Comparison of ENCODE assay signal across 8 mouse cellular contexts in the genomic region with DNA sequence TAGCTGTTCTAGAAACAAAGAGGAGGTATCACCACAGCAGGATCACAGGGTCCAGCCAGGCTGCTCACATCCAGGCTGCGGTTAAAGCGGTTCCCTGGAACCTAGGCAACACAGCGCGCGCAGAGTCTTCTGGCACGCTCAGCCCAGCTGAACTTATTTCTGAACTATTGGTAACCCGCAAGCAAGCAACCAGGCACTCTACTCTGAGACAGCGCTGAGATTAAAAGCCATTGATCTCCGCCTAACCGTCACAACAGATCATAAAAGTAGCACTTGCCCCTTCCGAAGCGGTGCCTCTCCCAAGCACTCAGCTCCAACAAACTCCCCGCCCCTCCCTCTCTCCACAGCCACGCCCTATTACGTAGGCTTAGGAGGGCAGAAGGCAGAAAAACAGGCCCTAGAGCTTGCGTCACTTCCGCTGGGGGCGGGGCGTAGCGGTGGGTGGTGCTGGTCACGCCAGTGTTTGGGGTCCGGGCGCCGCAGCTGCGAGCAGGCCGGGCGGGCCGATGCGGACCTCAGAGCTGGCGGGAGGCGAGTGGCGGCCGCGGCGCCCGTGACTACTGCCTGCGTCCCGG. TPM values are rescaled to one million over a fixed set of nuclear protein-coding genes. Genes with fewer than 3 reads are reported as not detected.
DNase-seq lines count a peak whose midpoint lies in the region; ATAC-seq lines count a peak whose summit lies in the region.

No protein-coding gene starts in this region.

- peak overlapping the region; percentile 96 for H3K9ac ChIP-seq in hindbrain, embryonic 16.5 days (ENCODE audit: low read depth, low read length)

- H3K36me3 ChIP-seq in hindbrain, embryonic 16.5 days (ENCODE audit: control insufficient read depth, insufficient read depth, low read length), result no peaks in the 10 kb centered on the region
- H3K36me3 ChIP-seq in macrophage (ENCODE audit: inconsistent target), result no peaks in the 10 kb centered on the region

- peak overlapping the region; percentile 90 for H3K4me3 ChIP-seq in hindbrain, embryonic 16.5 days (ENCODE audit: low read length)
- H3K4me3 ChIP-seq in macrophage (ENCODE audit: inconsistent target), result peak overlapping the region; percentile 63

- DNase-seq in R1 (ENCODE audit: low read depth, low spot score), result peak; percentile 97
- DNase-seq in cerebellum, postnatal 25 days, result peak; percentile 100
- peak; percentile 99 to 100 for DNase-seq in frontal cortex, postnatal 36 days (ENCODE audit: low spot score in 2 of 2)
- DNase-seq in left cerebral cortex, adult 18-20 months (ENCODE audit: low spot score in 2 of 2), result peak; percentile 100
- peak; percentile 99 for DNase-seq in right cerebral cortex, adult 18-20 months
- peak; percentile 100 for DNase-seq in urinary bladder, postnatal 10 days (ENCODE audit: low spot score)

- under 1% methylated on average over 26 of the region's 38 CpGs for WGBS in hindbrain, embryonic 16.5 days
- WGBS in macrophage (ENCODE audit: missing documents), result under 1% methylated on average over 21 of the region's 38 CpGs

- H3K79me2 ChIP-seq in macrophage (ENCODE audit: inconsistent target), result peaks cover 41% of the 10 kb centered on the region

- H3K27ac ChIP-seq in hindbrain, embryonic 16.5 days (ENCODE audit: low read depth, low read length), result peak overlapping the region; percentile 99
- H3K27ac ChIP-seq in macrophage, result peak overlapping the region; percentile 56

- H3K4me1 ChIP-seq in hindbrain, embryonic 16.5 days (ENCODE audit: control insufficient read depth, insufficient read depth, low read depth, low read length), result peaks cover 7% of the 10 kb centered on the region; the same call in 1 of the 2 replicates

- peak overlapping the region; percentile 81 for H3K4me2 ChIP-seq in hindbrain, embryonic 16.5 days (ENCODE audit: low read length)

- no peaks in the 10 kb centered on the region for H3K27me3 ChIP-seq in hindbrain, embryonic 16.5 days (replicated peaks; ENCODE audit: control insufficient read depth, insufficient read depth, low read length)

- H3K9me3 ChIP-seq in hindbrain, embryonic 16.5 days (ENCODE audit: control insufficient read depth, low read length), result no peaks in the 10 kb centered on the region

- ATAC-seq in hindbrain, embryonic 16.5 days, result peak; percentile 99

RNA-seq across cellular contexts. Expression of a gene that starts 47.6 kb away (rescaled TPM):
- 127 and 130 TPM in 2 replicates for polyA plus RNA-seq in hindbrain, embryonic 16.5 days (2015; fragmentation: Nextera tagmentation; extraction: Ambion mirVana)
- 100 to 1,000 TPM; 147 to 149 TPM for total RNA-seq in left cerebral cortex, adult 18-20 months (2021)
- total RNA-seq in macrophage (2018; cell fraction: chromatin; rRNA removed), result 10 to 100 TPM in 25 of 26 experiments, 1 to 10 TPM in 1; 9.2 to 70.5 (median 44.0) TPM
- 10 to 100 TPM; 48.9 to 75.1 (median 60.7) TPM for total RNA-seq in macrophage (2018; cell fraction: cytosol; rRNA removed)
- 10 to 100 TPM; 18.5 to 71.7 (median 44.9) TPM for total RNA-seq in macrophage (2018; cell fraction: nucleus; rRNA removed)
- 43.8 to 63.5 TPM (median 56.0 TPM) in 3 replicates for polyA plus RNA-seq in macrophage (2018)

RNA-seq across cellular contexts. Expression of a gene that starts 58.7 kb away (rescaled TPM):
- 33.6 and 34.2 TPM in 2 replicates for polyA plus RNA-seq in hindbrain, embryonic 16.5 days (2015; fragmentation: Nextera tagmentation; extraction: Ambion mirVana)
- total RNA-seq in left cerebral cortex, adult 18-20 months (2021), result 10 to 100 TPM; 41.3 to 43.4 TPM
- total RNA-seq in macrophage (2018; cell fraction: chromatin; rRNA removed), result 10 to 100 TPM in 2 of 26 experiments, 1 to 10 TPM in 24; 1.3 to 10.5 (median 3.3) TPM
- 10 to 100 TPM; 21.0 to 42.1 (median 33.7) TPM for total RNA-seq in macrophage (2018; cell fraction: cytosol; rRNA removed)
- total RNA-seq in macrophage (2018; cell fraction: nucleus; rRNA removed), result 10 to 100 TPM in 25 of 26 experiments, 1 to 10 TPM in 1; 5.4 to 38.7 (median 18.9) TPM
- 27.8 to 67.1 TPM (median 34.5 TPM) in 3 replicates for polyA plus RNA-seq in macrophage (2018)

RNA-seq across cellular contexts. Expression of a gene that starts 59.9 kb away (rescaled TPM):
- polyA plus RNA-seq in hindbrain, embryonic 16.5 days (2015; fragmentation: Nextera tagmentation; extraction: Ambion mirVana), result 125 and 142 TPM in 2 replicates
- total RNA-seq in left cerebral cortex, adult 18-20 months (2021), result 100 to 1,000 TPM; 455 to 475 TPM
- 10 to 100 TPM in 11 of 26 experiments, 1 to 10 TPM in 15; 1.1 to 22.6 (median 4.9) TPM for total RNA-seq in macrophage (2018; cell fraction: chromatin; rRNA removed)
- total RNA-seq in macrophage (2018; cell fraction: cytosol; rRNA removed), result 10 to 100 TPM in 1 of 26 experiments, 1 to 10 TPM in 13, under 1 TPM in 12; 0.24 to 11.2 (median 2.8) TPM
- total RNA-seq in macrophage (2018; cell fraction: nucleus; rRNA removed), result 10 to 100 TPM in 7 of 26 experiments, 1 to 10 TPM in 18, under 1 TPM in 1; 0.85 to 16.5 (median 5.4) TPM
- 3.0 to 9.9 TPM (median 4.8 TPM) in 3 replicates for polyA plus RNA-seq in macrophage (2018)

Comparison
In these comparisons a context has a peak if more than half of its experiments do, and no peak if none do; other contexts are left out.
1. Peak in every context shown above with its lines: DNase-seq, ATAC-seq, H3K4me3 ChIP-seq and H3K27ac ChIP-seq.
2. RNA of a gene that starts 59.9 kb away (polyA plus RNA-seq): 125 to 142 TPM in hindbrain, embryonic 16.5 days; 3.0 to 9.9 TPM in macrophage; every median in the first group is over 10 times any median in the second.